Mouse (Mus musculus) frontal cortex, adult (tissue): ENCODE data around the gene Slc22a14.
A peak's percentile ranks its signal among the peaks of the same experiment; 100 is the strongest.
"Not testable (repeated sequence)": the region's sequence is repeated elsewhere in the genome, so short reads cannot be mapped to it uniquely, and the experiment has no call there.

Experiments used
- ATAC-seq: cut with Nextera tagmentation; 2 replicates; pipeline ENCODE4 v1.9.2; 2017; ENCODE audit warnings: mild to moderate bottlenecking, moderate library complexity, mixed read lengths; ENCODE audit not compliant: low TSS enrichment

Gene Slc22a14

DNA sequence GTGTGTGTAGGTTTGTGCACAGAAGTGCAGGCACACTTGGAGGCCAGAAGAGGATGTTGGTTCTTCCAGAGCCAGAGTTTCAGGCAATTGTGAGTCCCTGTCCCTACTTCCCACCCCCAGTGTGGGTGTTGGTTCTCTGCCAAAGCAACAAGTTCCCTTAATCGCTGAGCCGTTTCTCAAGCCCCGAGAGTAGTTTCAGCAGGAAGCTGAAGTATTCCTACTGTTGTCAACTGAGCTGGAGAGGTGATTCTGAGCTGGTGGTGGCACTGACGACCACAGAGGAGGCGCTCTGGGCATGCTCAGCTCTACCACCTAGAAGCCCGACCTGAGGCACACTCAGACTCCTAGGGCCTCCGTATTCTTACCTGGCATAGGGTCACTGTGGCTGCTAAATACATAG is at the start of gene Slc22a14:
Gene Slc22a14 (minus strand): TSS at position 270 of the 400 bp plus-strand sequence.
- ATAC-seq = no peak

- ATAC-seq = no peak
These were observed 44.5 kb upstream of the Slc22a14 start for GRCm38 (mm10) chr9:119409864-119410263.

GRCm38 (mm10) chr9:119408898-119409664 is 43.7 kb upstream of the Slc22a14 start:
- ATAC-seq = peak; percentile 85

DNA sequence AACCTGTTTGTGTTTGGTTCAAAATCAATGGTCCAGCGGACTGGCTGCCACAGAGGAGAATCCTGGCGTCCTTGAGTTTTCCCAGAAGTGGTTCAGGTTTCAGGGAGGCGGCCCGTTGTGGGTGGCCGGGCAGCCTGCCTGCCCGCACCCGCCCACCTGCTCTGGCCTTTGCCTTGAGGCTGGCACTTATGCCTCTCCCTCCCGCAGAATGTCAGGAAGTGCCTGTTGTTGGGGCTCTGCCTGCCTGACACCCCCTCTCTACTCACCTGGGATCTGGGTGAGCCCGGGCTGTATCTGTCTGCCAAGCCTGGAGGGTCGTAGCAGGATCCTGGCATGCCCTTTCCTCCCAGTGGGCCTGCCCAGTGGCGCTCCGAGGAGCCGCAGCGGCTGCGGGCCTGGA is 42.5 kb upstream of the Slc22a14 start:
- no peak for ATAC-seq

GRCm38 (mm10) chr9:119404090-119404489 is 38.7 kb upstream of the Slc22a14 start:
- no peak for ATAC-seq

DNA sequence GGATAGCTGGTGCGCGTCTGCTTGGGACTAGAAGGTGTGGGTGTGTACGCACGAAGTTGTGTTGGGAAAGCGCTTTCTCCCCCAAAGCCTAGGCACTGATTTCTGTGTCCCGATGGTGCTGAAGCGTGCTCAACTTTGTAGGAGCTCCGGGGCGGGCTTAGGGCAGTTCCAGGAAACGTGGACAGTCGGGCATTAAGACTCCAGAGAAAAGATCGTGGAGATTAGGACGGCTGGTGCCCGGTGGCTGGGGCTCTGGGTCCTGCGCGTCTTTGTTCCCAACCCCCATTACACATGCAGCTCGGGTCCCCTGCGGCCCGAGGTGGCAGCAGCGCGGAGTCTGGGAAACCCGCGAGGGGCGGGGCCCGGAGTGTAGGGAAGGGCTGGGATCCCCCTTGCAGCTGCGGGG is 37.9 kb upstream of the Slc22a14 start:
- 0 out of 2 replicates have a peak, but pooled peaks have one; percentile 2 for ATAC-seq

DNA sequence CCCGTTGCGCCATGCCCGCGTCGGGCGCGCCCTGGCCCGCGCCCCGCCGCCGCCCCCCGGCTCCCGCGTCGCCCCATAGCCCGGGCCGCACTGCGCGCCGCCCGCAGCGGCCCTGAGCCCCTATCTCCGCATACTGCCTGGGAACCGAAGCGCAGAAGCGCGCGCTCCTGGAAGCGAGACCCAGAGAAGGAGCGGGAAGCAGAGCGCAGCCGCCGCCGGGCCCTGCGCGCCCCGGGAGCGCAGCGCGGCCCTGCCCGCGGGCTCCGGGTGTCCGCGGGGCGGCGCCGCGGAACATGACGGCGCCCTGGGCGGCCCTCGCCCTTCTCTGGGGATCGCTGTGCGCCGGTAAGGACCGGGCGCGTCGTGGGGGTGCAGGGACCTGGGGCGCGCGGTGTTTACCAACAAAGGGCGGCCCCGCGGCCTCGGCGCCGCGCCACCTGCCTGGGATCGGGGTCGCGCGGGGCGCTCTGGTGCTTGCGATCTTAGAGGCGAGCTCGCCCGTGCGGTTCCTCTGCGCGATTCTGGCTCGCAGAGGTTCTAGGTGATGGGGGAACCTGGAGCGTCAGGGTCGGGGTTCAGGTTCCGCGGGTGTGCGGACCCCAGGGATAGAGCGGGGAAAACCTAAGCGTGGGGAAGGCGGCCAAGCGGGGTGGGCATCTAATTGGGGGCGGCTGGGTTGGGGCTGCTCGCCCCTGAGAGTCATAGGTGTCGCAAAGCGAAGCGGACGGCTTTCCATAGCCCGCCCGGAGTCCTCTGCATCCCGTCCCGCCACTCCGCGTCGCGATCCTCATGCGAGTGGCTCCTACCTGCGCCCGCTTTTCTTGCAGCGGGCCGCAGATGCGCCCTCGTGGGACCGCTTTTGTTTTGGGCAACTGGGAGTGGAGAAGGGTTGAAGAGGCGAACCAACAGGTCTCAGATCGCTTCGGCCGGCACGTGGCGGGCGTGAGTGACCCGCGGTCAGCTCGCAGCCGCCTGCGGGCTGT is 37.2 kb upstream of the Slc22a14 start:
- peak; percentile 42 for ATAC-seq

GRCm38 (mm10) chr9:119401801-119402214 is 36.5 kb upstream of the Slc22a14 start, which contains the start of gene Acvr2b:
TSS of gene Acvr2b (plus strand) at chr9:119402118.
- peak; percentile 78 for ATAC-seq

DNA sequence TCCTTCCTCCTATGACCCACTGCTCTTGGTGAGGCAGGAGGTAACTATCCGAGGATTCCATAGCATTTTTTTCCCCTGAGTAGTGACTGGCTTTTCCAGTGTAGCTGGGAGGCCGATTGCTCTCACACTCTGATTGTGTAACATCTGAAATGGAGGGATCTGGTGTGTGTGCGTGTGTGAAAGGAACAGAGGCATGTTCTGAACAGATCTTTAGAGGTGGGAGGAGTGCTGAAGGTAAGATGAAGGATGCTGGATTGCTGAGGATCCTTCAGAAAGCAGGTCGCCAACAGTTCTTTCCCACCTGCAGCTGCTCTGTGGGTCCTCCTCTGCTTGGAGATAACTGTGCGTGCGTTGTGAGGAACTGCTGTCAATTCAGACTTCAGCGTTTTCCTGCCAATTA is 36.0 kb upstream of the Slc22a14 start:
- ATAC-seq = peak; percentile 68

DNA sequence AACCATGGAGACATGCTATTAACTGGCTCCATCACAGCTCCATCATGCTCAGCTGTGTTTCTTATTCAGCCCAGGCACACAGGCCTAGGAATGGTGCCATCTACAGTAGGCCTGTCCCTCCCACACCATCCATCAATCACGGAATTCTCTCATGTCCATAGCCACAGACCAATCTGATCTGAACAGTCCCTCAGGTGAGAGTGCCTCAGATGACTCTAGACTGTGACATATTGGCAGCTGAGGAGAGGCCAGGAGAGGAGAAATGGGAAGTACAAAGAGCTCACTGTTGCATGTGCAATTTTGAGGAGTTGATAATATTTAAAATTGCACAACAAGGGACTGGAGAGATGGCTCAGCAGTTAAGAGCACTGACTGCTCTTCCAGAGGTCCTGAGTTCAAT is 29.5 kb upstream of the Slc22a14 start:
- ATAC-seq = no peak

DNA sequence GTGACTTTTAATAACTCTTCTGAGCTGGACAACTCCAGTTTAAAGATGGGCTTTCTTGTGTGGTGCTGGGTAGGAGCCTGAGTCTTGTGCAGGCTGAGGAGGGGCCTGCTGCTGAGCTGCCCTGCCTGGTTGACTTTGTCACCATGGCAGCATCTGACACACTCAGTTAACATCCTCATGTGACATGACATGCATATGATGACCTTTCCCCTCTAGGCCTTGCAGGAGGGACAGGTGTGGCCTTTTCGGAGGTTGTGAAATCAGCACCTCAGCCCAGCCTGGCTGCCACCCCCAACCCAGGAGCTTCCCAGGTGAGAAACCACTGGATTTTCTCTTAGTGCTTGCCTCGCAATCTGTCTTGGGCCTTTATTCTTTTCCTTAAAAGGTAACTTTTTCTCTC is 24.9 kb upstream of the Slc22a14 start:
- no peak for ATAC-seq

- no peak for ATAC-seq
These were observed 23.6 kb upstream of the Slc22a14 start for GRCm38 (mm10) chr9:119388956-119389355.

DNA sequence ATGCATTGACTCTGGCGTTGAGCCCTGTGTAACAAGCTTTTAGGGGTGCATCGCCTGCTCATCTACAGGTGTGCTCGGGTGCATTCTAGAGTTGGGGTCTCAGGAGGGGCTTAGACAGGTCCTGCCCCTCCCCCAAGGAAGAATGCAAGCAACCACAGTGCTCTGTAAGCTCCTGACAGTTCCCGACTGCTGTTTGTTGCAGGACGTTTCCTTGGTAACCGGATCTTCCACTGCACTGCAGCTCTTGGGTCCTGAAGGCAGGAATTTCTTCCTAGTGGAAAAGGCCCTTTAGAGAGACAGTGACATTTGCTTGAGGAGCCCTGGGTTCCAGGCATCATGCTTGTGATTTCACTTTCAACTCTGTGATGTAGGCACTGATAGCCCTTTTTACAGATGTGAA is 17.2 kb upstream of the Slc22a14 start:
- ATAC-seq = no peak; the same call in 1 of the 2 replicates

GRCm38 (mm10) chr9:119378231-119378630 is 12.9 kb upstream of the Slc22a14 start:
- ATAC-seq = no peak

DNA sequence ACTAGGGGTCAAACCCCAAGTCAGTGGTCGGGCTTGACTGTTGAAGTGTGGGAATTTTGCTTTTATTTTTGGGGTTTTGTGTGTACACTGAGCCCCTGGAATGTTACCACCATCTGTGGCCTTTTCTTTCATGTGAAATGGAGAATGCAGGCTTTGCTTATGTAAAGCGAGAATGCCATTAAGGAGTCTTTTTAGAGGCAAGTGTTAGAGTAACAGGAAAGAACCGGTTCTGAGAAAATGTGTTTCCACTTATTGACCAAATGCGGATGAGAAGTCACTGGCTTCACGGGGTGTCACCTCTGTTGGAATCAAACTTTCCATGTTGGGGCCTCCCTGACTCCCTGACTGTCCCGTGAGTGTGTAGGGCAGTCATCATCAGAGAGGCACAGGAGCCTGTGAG is 10.2 kb upstream of the Slc22a14 start:
- no peak for ATAC-seq

DNA sequence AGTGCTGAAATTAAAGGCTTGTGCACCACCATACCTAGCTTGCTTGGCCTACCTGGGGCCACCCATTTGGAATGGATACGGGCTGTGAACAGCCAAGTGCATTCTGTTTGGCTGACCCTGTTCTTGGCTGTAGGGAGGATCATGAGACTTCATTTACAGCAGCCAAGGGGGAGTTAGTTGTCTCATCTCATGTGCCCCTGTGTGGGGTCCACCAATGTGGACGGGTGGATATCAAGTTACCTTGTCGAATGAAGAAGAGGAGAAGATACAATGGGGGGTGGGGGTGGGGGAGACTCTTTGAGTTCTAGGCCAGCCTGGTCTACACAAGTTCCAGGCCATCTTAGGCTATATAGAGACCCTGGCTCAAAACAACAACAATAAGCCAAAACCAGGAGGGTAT is 9.7 kb upstream of the Slc22a14 start:
- no peak for ATAC-seq

DNA sequence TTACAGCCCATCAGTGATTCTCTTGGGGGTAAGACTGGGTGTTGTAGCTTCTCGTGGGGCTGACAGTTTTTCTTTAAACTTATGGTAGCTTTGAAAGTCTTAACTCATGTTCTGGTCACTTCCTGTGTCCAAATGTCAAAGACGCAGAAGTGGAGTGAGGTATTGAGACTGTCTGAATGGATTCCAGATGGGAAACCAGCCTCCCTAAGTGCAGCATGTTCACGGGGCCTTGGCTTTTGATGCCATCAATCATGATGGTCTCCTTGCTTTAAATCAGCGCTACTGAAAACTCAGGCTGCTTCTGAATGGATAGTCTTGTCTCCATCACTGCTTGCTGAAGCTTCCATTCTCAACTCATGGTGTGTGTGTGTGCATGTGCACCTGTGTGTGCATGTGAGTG is 5.9 kb upstream of the Slc22a14 start:
- no peak for ATAC-seq

DNA sequence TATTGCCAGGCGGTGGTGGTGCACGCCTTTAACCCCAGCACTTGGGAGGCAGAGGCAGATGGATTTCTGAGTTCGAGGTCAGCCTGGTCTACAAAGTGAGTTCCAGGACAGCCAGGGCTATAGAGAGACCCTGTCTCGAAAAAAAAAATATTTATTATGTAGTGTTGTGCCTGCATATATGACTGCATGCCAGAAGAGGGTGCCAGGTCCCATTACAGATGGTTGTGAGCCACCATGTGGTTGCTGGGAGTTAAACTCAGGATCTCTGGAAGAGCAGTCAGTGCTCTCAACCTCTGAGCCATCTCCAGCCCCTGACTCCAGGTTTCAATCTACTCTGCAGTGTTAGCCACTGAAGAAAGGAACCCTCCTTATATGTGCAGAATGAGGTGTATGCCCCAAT is 5.4 kb upstream of the Slc22a14 start:
- ATAC-seq = not testable (repeated sequence)

DNA sequence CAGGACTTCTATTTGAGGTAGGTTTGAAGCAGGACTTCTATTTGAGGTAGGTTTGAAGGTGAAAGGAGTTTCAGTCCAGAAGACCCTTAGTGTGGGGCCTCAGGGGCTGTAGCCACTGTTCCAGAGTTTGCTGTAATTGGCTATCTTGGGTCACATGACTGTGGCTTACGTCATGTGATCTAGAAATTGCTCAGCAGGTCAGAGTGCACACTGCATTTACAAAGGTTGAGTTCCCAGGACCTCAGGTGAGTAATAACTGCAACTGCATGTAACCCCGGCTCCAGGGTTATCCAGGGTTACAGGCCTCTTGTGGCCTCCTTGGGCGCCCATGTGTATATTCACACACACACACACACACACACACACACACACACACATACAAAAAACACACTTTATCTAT is 3.0 kb upstream of the Slc22a14 start:
- ATAC-seq = no peak

GRCm38 (mm10) chr9:119363229-119363628 is 2.1 kb downstream of the Slc22a14 start:
- ATAC-seq = no peak

- ATAC-seq = no peak
These were observed 3.9 kb downstream of the Slc22a14 start for GRCm38 (mm10) chr9:119361416-119361815.

DNA sequence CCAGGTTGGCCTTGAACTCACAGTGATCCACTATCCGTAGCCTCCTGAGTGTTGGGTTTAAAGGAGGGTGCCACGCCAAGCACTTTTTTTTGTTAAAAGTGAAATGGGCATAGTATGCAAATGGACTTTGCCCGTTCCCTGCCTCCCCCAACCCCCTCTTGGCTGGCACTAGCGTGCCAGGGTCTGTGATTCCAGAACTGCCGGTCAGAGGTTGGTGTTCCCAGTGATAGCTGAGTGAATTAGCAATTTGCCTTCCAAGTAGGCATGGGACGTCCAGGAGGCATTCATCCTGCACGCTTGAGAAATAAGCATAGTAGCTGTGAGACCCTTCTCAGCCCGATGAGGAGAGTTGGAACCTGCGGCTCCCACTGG is 7.3 kb downstream of the Slc22a14 start:
- ATAC-seq = no peak
